In the genomic region with DNA sequence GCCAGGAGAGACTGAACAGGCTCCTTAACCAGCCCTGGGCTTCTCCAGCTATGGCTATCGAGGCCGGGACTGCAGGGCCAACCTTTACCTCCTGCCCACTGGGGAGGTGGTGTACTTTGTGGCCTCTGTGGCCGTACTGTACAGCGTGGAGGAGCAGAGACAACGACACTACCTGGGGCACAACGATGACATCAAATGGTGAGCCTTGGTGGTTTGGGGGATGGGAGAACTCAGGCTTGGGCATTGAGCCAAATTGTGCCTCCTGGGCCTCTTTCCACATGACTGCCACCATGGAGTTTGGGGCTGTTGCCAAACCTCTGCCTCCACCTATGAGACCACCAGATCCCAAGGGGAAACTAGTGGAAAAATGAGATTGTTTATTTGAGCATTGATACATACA, we compare ENCODE assay signal across 8 mouse cellular contexts. TPM values are rescaled to one million over a fixed set of nuclear protein-coding genes. Genes with fewer than 3 reads are reported as not detected.
DNase-seq lines count a peak whose midpoint lies in the region; ATAC-seq lines count a peak whose summit lies in the region.

No protein-coding gene starts in this region.

- H3K27ac ChIP-seq in heart, embryonic 15.5 days, result peak overlapping the region; percentile 88

- intact Hi-C loops in heart, postnatal 36 days (cut with DNase I), result no loop called here
- intact Hi-C loops in gastrocnemius, postnatal 36 days (cut with DNase I), result no loop called here

- H3K9me3 ChIP-seq in heart, embryonic 15.5 days (replicated peaks), result no peaks in the 10 kb centered on the region

- H3K4me3 ChIP-seq in heart, embryonic 15.5 days, result no peak overlapping the region

- H3K4me1 ChIP-seq in heart, embryonic 15.5 days (replicated peaks), result peaks cover 35% of the 10 kb centered on the region

- DNase-seq in heart, adult 11 months, result peak; percentile 87
- DNase-seq in heart, postnatal 36 days, result no peak
- DNase-seq in MN1 (ENCODE audit: low spot score), result peak; percentile 44
- peak; percentile 64 to 70 for DNase-seq in kidney, postnatal 4 days
- no peak for DNase-seq in gastrocnemius, postnatal 36 days
- DNase-seq in cerebellum, adult 9-11 months, result no peak

- H3K27me3 ChIP-seq in heart, embryonic 15.5 days, result peaks cover 6% of the 10 kb centered on the region; the same call in 1 of the 2 replicates

- peak overlapping the region; percentile 24 for H3K4me2 ChIP-seq in heart, embryonic 15.5 days

- 0 out of 2 replicates have a peak, but pooled peaks have one; percentile 19 for ATAC-seq in heart, embryonic 15.5 days (replicated peaks; ENCODE audit: insufficient number of reproducible peaks, insufficient read depth, low FRiP score, low read depth)
- no peak for ATAC-seq in inflammation-experienced regulatory T-cells, adult 6 months

- H3K9ac ChIP-seq in heart, embryonic 15.5 days, result no peak overlapping the region

- WGBS in heart, embryonic 15.5 days, result 46% methylated on average over 6 of the region's 6 CpGs

- peaks cover 5% of the 10 kb centered on the region; the same call in 1 of the 2 replicates for H3K36me3 ChIP-seq in heart, embryonic 15.5 days

RNA-seq across cellular contexts. Expression of a gene that starts 8.5 kb away (rescaled TPM):
- total RNA-seq in heart, postnatal 36 days (2021), result 10 to 100 TPM; 34.3 to 44.4 TPM
- 18.9 and 21.0 TPM in 2 replicates for polyA plus RNA-seq in heart, embryonic 15.5 days (2015; fragmentation: Nextera tagmentation; extraction: Ambion mirVana)
- total RNA-seq in gastrocnemius, postnatal 36 days (2021), result 1 to 10 TPM; 9.6 to 10.0 TPM
- polyA plus RNA-seq in inflammation-experienced regulatory T-cells, adult 6 months (2017; shearing (Covaris generic)), result 10 to 100 TPM; 10.2 to 16.5 (median 16.5) TPM

RNA-seq across cellular contexts. Expression of a gene that starts 18.8 kb away (rescaled TPM):
- under 1 TPM in 1 of 2 experiments, not detected in 1; 0.14 TPM for total RNA-seq in heart, postnatal 36 days (2021)
- 73.8 and 73.9 TPM in 2 replicates for polyA plus RNA-seq in heart, embryonic 15.5 days (2015; fragmentation: Nextera tagmentation; extraction: Ambion mirVana)
- total RNA-seq in gastrocnemius, postnatal 36 days (2021), result not detected
- not detected for polyA plus RNA-seq in inflammation-experienced regulatory T-cells, adult 6 months (2017; shearing (Covaris generic))

RNA-seq across cellular contexts. Expression of a gene that starts 27.6 kb away (rescaled TPM):
- total RNA-seq in heart, postnatal 36 days (2021), result 10 to 100 TPM in 1 of 2 experiments, 1 to 10 TPM in 1; 7.9 to 10.6 TPM
- 2.1 and 2.2 TPM in 2 replicates for polyA plus RNA-seq in heart, embryonic 15.5 days (2015; fragmentation: Nextera tagmentation; extraction: Ambion mirVana)
- total RNA-seq in gastrocnemius, postnatal 36 days (2021), result 1 to 10 TPM; 2.2 to 2.6 TPM
- under 1 TPM in 1 of 3 experiments, not detected in 2; 0.13 TPM for polyA plus RNA-seq in inflammation-experienced regulatory T-cells, adult 6 months (2017; shearing (Covaris generic))

RNA-seq across cellular contexts. Expression of a gene that starts 35.2 kb away (rescaled TPM):
- 10 to 100 TPM; 66.8 to 67.0 TPM for total RNA-seq in heart, postnatal 36 days (2021)
- polyA plus RNA-seq in heart, embryonic 15.5 days (2015; fragmentation: Nextera tagmentation; extraction: Ambion mirVana), result 93.2 and 96.6 TPM in 2 replicates
- total RNA-seq in gastrocnemius, postnatal 36 days (2021), result 10 to 100 TPM; 47.3 to 49.9 TPM
- 10 to 100 TPM; 73.5 to 94.3 (median 75.9) TPM for polyA plus RNA-seq in inflammation-experienced regulatory T-cells, adult 6 months (2017; shearing (Covaris generic))

RNA-seq across cellular contexts. Expression of a gene that starts 35.7 kb away (rescaled TPM):
- total RNA-seq in heart, postnatal 36 days (2021), result 1 to 10 TPM; 3.8 to 4.8 TPM
- polyA plus RNA-seq in heart, embryonic 15.5 days (2015; fragmentation: Nextera tagmentation; extraction: Ambion mirVana), result 8.8 and 10.0 TPM in 2 replicates
- total RNA-seq in gastrocnemius, postnatal 36 days (2021), result 1 to 10 TPM; 1.5 to 2.0 TPM
- polyA plus RNA-seq in inflammation-experienced regulatory T-cells, adult 6 months (2017; shearing (Covaris generic)), result 10 to 100 TPM in 1 of 3 experiments, 1 to 10 TPM in 2; 7.7 to 10.0 (median 8.5) TPM

Comparison
In these comparisons a context has a peak if more than half of its experiments do, and no peak if none do; other contexts are left out.
1. DNase-seq: peak in heart, adult 11 months (single experiment), MN1 (single experiment) and kidney, postnatal 4 days (2 of 2); none in heart, postnatal 36 days (0 of 2), gastrocnemius, postnatal 36 days (0 of 2) and cerebellum, adult 9-11 months (single experiment).